10 mouse cellular contexts compared by ENCODE assay signal in genomic region chr9:96740712-96741364, GRCm38 (mm10). TPM values are rescaled to one million over a fixed set of nuclear protein-coding genes. Genes with fewer than 3 reads are reported as not detected.
DNase-seq lines count a peak whose midpoint lies in the region; TF ChIP-seq lines count a peak whose summit lies in the region.
"Had no signal": no experiment of that assay in that cellular context is flagged by ENCODE, and none has a peak within 500 bp of the region (broad histone marks: within the 10 kb centered on the region; RNA-seq: fewer than 3 reads in every experiment).

No protein-coding gene starts in this region.

- WGBS in lung, adult 2 months: 79% methylated on average over 15 of the region's 15 CpGs

- TF ChIP-seq CTCF in lung, adult 2 months (IDR thresholded peaks at IDR 0.05; ENCODE audit: insufficient read depth, low read length): no peak

- peaks cover 4% of the 10 kb centered on the region for H3K4me1 ChIP-seq in lung, adult 2 months (ENCODE audit: control insufficient read depth, insufficient read depth, low read length)

- H3K4me3 ChIP-seq in lung, adult 2 months (replicated peaks; ENCODE audit: extremely low read depth, low read depth, low read length): peak overlapping the region; percentile 20
- H3K4me3 ChIP-seq: kidney, embryonic 15.5 days; megakaryocyte, embryonic 14.5 days had no signal

- no peak for TF ChIP-seq POLR2A in lung, adult 2 months (IDR thresholded peaks at IDR 0.05; ENCODE audit: borderline replicate concordance, extremely low read depth, low read depth, low read length)

- no peak for DNase-seq in lung, adult 2 months
- no peak for DNase-seq in lung, postnatal 36 days
- peak; percentile 39 for DNase-seq in adipocyte (ENCODE audit: low spot score)
- peak; percentile 70 for DNase-seq in induced T-regulatory cell, adult 2 months (ENCODE audit: low read depth)
- peak; percentile 53 for DNase-seq in naive thymus-derived CD4-positive, alpha-beta T cell, adult 2 months (ENCODE audit: low read depth)
- no peak for DNase-seq in cerebellum, adult 11-12 months
- no peak for DNase-seq in right cerebral cortex, postnatal 14 days
- DNase-seq: thymus, postnatal 4 days had no signal

RNA-seq across cellular contexts. Expression of gene Zbtb38, which starts 11.8 kb away (rescaled TPM):
- polyA plus RNA-seq in lung, adult 2 months (2012; rRNA removed): 15.0 and 16.1 TPM in 2 replicates

Comparison
In these comparisons a context has a peak if more than half of its experiments do, and no peak if none do; other contexts are left out.
1. DNase-seq: peak in adipocyte (single experiment), induced T-regulatory cell, adult 2 months (single experiment) and naive thymus-derived CD4-positive, alpha-beta T cell, adult 2 months (single experiment); none in lung, adult 2 months (single experiment), lung, postnatal 36 days (single experiment), cerebellum, adult 11-12 months (single experiment) and right cerebral cortex, postnatal 14 days (single experiment).